In the genomic region with DNA sequence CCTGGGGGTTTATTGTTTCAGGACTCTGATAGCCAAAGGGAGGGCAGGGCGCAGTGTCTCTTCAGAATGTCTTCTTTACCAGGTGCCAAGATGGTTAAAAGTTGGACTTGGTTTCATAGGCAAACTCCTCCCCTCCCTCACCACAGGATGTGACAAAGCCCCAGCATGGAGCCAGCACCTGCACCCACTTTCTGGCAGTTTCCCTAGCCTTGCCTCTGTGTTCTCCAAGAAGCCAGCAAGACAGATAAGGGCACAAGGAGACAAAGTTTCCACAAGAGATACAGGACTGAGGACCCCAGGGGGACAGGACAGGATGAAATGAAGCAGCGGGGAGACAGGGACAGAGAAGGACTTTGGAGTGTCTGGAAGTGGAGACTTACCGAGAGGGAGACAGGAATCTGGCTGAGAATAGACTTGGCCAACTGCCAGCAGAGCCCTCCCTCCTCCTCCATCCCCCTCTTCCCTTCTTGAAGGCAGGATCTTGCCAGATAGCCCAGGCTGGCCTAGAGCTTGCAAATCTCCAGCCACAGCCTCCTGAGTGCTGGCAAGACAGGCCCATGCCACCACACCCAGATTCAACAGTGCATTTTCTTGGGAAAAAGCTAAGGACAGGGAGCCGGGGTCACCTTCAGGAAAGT, we compare ENCODE assay signal across 15 mouse cellular contexts.
DNase-seq lines count a peak whose midpoint lies in the region; ATAC-seq and TF ChIP-seq lines count a peak whose summit lies in the region.
"Had no signal": no experiment of that assay in that cellular context is flagged by ENCODE, and none has a peak within 500 bp of the region (broad histone marks: within the 10 kb centered on the region; RNA-seq: fewer than 3 reads in every experiment).

No protein-coding gene starts in this region.

- H3K36me3 ChIP-seq in heart, postnatal 0 days (replicated peaks; ENCODE audit: control insufficient read depth, insufficient read depth, low read length), result no peaks in the 10 kb centered on the region
- H3K36me3 ChIP-seq: heart, embryonic 10.5 days; midbrain, embryonic 12.5 days had no signal

- ATAC-seq in heart, postnatal 0 days (ENCODE audit: insufficient read depth, low read depth), result no peak
- ATAC-seq in megakaryocyte-erythroid progenitor cell, adult 5-6 weeks (replicated peaks; ENCODE audit: low FRiP score, low TSS enrichment, poor library complexity, severe bottlenecking), result peak; percentile 51
- ATAC-seq: hindbrain, postnatal 0 days had no signal

- no peak overlapping the region for H3K4me3 ChIP-seq in heart, postnatal 0 days (ENCODE audit: low read depth, low read length)
- H3K4me3 ChIP-seq: erythroblast, embryonic 14.5 days; heart, embryonic 10.5 days; layer of hippocampus, adult 2 months; midbrain, embryonic 12.5 days had no signal

- intact Hi-C loops in heart, postnatal 14 days (cut with DNase I), result no loop called here
- intact Hi-C loops in left cerebral cortex, postnatal 36 days (cut with DNase I), result no loop called here

- H3K4me1 ChIP-seq in heart, postnatal 0 days (ENCODE audit: control insufficient read depth, insufficient read depth), result no peaks in the 10 kb centered on the region

- no peak overlapping the region; the same call in 1 of the 2 replicates for H3K4me2 ChIP-seq in heart, postnatal 0 days (ENCODE audit: low read depth, low read length)
- H3K4me2 ChIP-seq: liver, embryonic 11.5 days; midbrain, embryonic 12.5 days had no signal

- TF ChIP-seq CTCF in heart, postnatal 0 days (IDR thresholded peaks at IDR 0.05; ENCODE audit: low read depth), result no peak

- WGBS in heart, postnatal 0 days, result 45% methylated on average over 4 of the region's 4 CpGs

- H3K9me3 ChIP-seq in heart, postnatal 0 days (replicated peaks; ENCODE audit: control insufficient read depth, low read length), result no peaks in the 10 kb centered on the region
- H3K9me3 ChIP-seq: heart, embryonic 10.5 days; midbrain, embryonic 12.5 days had no signal

- no peaks in the 10 kb centered on the region for H3K27me3 ChIP-seq in heart, postnatal 0 days (ENCODE audit: control insufficient read depth, insufficient read depth, low read length)

- H3K27ac ChIP-seq in heart, postnatal 0 days (ENCODE audit: low read depth), result peak overlapping the region; percentile 21; the same call in 1 of the 2 replicates
- H3K27ac ChIP-seq: heart, embryonic 10.5 days; hindbrain, postnatal 0 days; layer of hippocampus, adult 2 months; midbrain, embryonic 12.5 days had no signal

- DNase-seq in heart, postnatal 0 days (ENCODE audit: low spot score), result no peak
- DNase-seq in heart, postnatal 14 days, result no peak
- peak; percentile 29 for DNase-seq in retina, postnatal 1 day
- DNase-seq in retina, embryonic 14.5 days (ENCODE audit: low spot score), result no peak
- no peak for DNase-seq in urinary bladder, postnatal 14 days (ENCODE audit: low spot score)
- DNase-seq in left cerebral cortex, postnatal 36 days (ENCODE audit: low spot score in 2 of 2), result no peak
- DNase-seq: cerebellum, adult 2 months; kidney, adult 9 months had no signal

- no peak overlapping the region for H3K9ac ChIP-seq in heart, postnatal 0 days (replicated peaks; ENCODE audit: low read depth, low read length)
- H3K9ac ChIP-seq: midbrain, embryonic 12.5 days had no signal

- TF ChIP-seq EP300 in heart, postnatal 0 days (IDR thresholded peaks at IDR 0.05; ENCODE audit: low read depth), result no peak
